Mouse (Mus musculus) testis, postnatal 14 days (tissue): ENCODE measurements around the gene Tmcc3.
"Not testable (repeated sequence)": the region's sequence is repeated elsewhere in the genome, so short reads cannot be mapped to it uniquely, and the experiment has no call there.

ENCODE experiments used
- DNase-seq: peaks from one replicate; pipeline ENCODE4 v3.0.0; 2021; ENCODE audit warnings: low spot score

The Tmcc3 gene

DNA sequence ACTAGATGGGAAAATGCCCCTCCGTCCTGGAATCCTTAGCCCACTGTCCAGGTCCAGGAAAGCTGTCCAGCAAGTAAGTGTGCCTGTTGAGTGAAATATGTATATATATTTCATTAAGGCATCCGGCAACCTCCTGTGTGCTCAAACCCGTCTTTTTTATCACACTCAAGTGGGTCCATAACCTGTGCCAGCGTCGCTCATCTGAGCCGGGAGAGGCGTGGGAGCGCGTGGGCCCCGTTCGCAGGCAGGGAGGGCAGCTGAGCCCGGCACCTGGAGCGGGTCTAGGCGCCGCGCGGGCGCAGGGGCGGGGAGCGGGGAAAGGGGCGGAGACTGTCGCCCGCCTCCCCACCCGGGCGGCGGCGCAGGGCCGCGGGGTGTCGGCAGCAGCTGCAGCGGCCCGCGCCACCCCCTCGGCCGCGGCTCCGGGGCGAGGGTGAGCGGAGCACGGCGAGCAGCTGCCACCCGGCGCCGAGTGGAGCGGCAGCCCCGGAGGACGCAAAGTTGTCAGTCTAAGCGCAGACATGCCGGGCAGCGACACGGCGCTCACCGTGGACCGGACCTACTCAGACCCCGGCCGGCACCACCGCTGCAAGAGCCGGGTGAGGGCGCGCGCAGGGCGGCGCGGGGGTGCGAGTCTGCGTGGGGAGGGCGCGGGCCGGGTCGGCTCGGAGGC lies 202.9 kb downstream of the Tmcc3 start:
- peak; percentile 57 for DNase-seq

DNA sequence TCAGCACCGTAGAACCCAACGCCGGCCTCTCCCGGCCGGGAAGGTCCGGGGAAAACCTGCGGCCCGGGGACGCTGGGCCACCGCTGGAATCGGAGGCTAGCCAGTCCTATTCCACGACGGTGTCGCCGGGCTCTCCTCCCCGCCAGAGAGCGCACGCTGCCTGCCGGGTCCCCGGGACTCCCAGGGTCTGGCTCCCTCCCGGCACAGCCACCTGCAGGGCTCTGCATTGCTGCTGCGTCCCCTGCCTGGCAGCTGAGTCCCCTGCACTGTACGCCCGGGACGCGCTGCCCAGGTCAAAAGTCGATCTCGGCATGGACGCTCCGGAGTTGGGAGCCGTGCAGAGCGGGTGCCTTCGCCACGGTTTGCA lies 203.4 kb downstream of the Tmcc3 start:
- DNase-seq: peak; percentile 47

DNA sequence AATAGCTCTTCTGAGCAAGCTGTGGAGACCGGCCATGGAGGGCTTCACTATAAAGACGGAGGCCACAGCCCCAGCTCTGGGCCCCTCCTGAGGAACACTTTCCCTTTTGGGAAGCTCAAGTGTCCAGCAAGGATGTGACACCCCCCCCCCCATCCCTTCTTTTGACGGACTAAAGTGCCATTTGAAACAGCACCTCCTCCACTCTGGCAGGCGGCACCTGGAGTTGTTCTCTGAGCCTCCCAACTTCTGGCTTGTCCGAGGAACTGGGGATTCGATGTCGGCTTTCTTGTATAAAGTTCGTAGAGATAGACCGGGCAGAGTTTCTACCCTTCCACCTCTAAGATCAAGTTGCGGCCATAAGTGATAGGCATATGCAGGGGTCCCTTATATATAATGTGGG lies 203.8 kb downstream of the Tmcc3 start:
- DNase-seq: no peak

DNA sequence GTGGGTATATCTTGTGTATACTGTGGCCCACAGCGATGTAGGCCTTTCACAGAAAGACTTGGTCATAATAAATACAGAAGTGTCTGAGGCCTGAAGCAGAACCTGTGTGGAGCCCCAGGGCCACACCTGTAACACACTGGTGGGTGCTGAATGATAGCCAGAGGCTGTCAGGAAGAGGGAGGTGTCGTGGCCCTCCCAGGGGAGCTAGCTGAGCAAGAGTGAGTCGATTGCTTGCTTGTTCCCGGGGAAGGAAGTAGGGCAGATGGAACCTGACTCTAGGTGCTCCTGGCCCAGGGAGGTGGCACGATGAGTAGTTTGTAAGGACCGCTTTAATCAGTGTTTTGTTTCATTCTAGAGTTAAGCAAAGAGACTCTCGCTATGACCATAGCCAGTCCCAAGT lies 208.1 kb downstream of the Tmcc3 start:
- no peak for DNase-seq

DNA sequence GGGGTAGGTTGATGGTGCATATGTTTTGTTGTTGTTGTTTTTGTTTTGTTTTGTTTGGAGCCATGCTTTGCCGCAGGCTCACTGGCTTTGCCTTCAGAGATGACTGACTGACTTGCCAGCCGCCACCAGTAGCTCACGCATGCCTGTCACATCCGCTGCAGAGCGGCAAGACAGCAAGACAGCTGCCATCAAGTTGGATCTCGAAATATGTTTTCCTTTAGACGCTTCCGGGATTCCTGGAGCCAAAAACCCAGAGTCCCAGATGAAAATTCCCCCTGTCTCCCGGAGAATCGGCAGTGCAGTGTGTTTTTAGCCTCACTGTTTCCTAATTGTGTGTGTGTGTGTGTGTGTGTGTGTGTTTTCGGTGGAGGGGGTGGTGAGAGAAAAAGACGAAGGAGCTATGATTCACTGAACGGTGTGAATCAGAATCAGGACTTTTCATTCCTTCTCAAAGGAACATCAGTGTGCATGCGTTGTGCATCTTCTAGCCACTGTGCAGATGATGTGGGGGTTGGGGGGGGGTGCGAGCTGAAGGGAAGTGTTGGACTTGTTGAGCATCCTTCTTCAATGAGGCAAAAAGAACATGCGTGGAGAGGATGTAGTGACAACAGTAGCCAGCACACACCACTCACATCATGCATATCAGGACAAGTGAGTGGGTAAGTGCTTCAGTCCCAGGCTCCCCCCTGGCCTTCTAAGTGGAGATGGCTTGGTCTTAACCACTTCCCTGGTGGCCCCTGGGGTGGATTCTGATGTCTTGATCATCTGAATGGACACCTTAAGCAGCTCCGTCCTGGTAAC lies 208.8 kb downstream of the Tmcc3 start:
- no peak for DNase-seq

DNA sequence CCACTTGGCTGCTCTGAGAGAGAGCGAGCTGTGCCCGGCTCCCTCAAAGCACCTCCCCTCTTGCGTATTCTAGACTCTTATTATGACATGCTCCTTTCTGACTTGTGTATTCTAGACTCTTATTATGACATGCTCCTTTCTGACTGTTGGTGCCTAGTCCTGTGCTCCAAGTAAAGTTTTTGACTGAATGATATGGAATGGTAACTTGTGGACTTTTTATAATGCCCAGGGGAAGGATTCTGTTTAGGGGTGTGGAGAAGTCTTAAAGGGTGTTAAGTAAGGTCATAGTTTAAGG lies 209.3 kb downstream of the Tmcc3 start:
- DNase-seq: no peak

DNA sequence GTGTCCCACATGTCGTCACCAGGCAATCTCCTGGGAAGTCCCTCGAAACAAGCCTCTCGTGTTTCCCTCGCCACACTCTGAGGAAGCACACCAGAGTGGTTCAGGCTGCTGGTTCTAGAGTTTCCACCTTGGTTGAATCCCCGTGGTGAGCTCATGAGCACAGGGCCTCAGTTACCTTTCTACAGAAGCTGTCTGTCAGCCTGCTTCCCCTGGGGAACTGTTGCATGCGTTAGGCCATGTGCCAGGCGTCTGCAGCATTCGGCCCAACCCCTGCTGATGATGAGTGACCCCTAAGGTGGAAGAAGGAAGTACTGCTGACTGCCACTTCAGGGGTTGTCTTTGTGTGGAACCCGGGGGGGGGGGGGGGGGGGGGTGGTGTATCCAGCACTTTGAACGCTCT lies 210.0 kb downstream of the Tmcc3 start:
- DNase-seq: no peak

DNA sequence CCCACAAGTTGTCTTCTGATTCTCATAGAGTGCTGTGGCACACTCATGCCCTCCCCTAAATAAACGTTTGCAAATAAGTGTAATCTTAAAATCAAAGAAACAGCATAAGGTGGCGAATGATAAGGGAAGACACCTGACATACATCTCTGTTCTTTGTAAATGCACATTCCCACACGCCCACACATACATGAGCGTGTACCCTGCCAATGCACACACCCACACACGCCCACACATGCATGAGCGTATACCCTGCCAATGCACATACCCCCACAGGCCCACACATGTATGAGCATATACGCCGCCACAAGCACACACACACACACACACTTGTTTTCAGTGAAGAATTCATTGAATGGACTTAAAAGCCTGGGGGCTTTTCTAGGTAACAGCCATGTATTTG lies 211.5 kb downstream of the Tmcc3 start:
- no peak for DNase-seq

DNA sequence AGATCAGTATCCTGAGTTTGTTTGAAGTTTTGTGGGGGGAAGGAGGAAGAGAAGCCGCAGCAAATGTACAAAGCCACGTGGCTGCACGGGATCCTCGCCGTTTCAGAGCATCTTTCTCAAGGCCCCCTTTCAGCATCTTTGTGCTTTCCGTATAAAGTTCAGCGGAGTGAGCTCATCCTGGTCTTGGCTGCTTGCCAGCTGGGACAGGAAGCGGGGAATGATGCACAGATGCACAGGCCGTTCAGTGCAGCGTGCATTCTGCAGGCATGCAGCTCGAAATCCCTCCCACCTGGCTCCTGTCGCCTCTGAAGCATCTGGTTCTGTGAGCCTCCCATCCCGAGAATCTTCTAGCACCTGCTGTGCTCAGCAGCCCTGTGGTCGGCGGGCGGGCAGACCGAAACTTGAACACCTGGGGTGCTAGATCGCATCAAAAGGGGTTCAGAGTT lies 212.0 kb downstream of the Tmcc3 start:
- DNase-seq: peak; percentile 20

DNA sequence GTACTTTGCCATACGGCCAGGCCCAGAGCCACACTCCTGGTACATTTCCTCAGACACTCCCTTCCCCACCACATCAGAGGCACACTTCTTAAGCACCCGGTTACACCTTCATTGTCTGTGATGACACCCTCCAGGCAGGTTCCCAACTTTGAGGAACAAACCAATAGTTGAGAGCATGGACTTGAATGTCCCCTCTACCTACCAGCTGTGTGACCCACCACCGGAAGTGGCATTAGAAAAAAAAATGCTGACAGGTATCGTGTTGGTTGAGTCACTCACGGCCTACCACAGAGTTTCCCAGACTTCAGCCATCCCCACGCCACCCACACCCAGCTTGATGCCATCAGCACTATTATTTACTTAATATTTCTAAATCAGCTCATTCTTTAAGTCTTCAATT lies 213.2 kb downstream of the Tmcc3 start:
- DNase-seq: no peak

DNA sequence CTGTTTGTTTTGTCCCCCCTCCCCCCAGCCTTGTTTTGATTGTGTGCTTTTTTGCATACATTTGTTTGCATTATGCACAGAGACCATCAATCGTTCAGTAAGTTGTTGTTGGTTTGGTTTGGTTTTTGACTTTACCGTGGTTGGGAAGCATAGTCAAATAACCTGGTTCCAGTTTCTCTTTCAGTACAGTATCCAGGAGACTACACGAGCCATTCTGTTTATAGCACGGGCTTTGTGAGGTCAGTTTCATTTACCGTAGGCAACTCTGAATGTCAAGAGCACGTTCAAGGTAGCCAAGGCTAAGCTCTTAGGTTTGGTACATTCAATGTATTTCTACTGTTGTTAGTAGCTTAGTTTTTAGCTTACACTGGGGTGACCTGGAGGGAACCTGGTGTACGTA lies 214.0 kb downstream of the Tmcc3 start:
- DNase-seq: no peak

DNA sequence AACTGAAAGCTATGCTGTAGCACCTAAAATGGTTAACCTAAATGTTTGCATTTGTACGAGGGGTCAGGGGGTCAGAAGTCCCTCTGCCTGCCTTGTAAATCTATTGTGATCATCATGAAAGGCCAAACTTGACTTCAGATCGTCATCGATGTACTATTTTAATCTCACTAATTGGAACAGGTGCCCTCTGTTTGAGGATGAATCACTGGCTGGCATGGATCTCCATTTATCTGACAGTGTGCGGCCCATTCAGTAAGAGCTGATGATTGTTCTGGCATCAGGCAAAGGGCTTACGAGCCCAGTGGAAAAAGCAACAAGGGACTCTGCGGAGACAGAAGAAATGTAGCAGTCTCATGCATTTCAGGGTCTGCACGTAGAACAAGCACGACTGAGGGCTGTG lies 215.1 kb downstream of the Tmcc3 start:
- no peak for DNase-seq

DNA sequence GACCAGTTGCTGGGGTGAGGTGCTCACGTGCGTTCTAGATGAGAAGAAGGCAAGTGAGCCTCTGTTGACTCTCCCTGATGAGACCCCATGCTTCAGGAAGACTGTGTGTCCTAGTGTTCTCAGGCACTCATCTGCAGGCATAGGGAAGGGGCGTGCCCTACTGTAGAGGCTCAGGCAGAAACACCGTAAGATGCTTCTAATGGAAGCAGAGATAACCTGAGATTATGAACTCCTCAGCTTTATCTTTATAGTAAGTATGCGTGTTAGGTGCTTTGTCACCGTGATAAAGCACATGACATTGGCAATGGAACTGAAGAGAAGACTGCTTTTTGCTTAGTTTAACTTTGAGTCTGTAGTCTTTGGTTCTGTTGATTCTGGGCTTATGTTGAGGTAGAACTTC lies 215.5 kb downstream of the Tmcc3 start:
- no peak for DNase-seq

DNA sequence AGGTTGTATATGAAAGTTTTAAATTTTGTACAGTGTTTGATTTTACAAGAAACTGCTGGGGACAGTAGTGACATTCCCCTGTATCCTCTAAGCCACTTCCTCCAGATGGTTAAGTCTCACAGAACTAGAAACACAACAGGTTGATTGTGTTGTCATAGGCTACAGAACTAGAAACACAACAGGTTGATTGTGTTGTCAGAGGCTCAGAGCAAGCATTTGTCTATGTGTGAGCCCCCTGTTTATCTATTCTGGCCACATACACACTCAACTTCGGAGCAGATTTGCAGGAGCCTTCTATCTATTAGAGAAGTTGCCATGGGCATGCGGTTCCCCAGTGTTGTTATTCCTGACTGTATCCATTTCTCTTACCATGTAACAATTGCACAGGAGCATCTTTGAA lies 218.3 kb downstream of the Tmcc3 start:
- peak; percentile 52 for DNase-seq

DNA sequence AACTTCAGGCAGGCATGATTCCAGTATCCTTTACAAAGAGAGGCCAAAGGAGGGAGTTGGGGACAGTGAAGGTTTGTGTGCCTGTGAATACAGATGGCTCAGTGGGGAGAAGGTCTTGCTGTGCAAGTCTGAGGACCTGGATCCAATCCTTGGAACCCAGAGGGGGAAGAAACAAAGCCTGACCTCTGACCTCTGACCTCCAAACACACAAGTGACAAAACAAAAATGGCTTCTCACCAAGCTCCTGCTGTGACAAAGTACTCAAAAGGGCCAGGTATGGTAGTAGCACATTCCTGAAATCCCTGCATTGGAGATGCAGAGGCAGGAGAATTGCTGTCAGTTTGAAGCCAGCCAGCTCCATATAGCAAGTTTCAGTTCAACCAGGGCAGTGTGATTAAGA lies 219.7 kb downstream of the Tmcc3 start:
- no peak for DNase-seq

DNA sequence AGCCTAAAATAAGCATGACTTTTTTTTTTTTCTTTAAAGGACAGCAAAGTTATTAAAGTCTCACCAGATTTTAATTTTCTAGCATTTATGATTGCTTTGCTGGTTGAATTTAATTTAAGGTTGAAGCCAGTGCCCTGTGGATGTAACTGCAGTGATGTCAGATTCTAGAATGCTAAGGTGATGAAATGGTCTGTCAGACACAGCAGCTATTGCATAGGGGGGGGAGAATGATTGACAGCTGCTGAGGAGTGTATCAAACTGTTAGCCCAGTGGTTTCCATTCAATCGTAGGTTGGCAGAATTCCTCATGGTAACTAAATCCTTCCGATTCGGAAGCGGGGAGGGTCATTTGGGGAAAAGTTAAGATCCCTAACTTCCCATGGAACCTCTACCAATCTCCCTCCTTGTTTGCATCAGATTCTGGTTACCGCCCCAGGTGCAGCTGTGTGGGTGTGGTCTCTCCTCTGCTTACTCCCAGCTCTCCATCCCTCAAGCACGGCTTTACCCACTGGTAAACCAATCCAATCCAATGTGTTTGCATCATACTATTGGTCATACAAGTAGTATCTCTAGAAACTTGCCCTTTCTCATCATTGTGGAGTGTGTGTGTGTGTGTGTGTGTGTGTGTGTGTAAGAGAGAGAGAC lies 221.5 kb downstream of the Tmcc3 start:
- no peak for DNase-seq

DNA sequence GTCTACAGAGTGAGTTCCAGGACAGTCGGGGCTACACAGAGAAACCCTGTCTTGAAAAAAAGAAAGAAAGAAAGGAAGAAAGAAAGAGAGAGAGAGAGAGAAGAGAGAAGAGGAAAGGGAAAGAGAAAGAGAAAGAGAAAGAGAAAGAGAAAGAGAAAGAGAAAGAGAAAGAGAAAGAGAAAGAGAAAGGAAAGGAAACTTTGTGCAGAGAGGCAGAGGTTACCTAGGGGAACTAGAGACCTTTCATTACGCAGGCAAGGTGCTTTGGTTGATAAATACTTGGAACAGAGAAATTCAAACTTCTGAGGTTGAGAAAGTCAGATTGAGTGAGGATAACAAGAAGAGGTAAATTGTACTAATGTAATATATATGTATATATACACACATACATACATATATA lies 226.9 kb downstream of the Tmcc3 start:
- not testable (repeated sequence) for DNase-seq

DNA sequence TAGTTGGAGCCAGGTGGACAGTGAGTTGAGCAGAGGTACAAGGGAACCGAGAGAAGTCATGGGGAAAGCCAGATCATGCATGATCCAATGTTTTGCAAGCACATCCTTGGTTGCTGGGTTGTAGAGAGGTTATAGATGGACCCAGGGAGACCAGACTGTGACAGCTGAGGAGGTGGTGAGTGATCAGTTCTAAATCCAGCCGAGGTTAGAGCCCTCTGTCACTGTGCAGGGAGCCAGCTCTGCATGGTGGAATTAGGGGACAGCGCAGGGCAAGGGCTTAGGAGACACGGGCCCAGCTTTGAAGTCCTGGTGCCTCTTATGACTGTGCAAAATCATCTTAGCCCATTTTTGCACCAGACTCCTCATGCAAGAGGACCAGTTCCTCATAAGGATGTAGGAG lies 228.5 kb downstream of the Tmcc3 start:
- DNase-seq: no peak

DNA sequence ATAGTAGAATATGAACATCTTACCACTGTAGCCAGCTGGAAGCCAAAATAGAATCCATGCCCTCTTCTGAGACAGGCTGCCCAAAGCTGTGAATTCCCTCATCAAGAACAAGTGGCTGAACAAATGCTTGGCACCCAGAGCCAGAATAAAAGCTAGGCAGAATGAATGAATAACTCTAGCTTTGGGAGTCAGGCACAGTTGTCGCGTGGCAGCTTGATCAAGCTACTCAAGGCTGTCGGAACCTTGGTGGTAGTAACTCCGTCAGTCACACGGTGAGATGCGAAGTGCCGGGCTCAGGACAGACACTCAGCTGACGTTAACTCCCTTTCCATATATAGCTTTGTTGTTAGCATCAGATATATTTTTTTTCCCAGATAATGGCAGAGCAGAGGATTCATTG lies 232.2 kb downstream of the Tmcc3 start:
- no peak for DNase-seq

DNA sequence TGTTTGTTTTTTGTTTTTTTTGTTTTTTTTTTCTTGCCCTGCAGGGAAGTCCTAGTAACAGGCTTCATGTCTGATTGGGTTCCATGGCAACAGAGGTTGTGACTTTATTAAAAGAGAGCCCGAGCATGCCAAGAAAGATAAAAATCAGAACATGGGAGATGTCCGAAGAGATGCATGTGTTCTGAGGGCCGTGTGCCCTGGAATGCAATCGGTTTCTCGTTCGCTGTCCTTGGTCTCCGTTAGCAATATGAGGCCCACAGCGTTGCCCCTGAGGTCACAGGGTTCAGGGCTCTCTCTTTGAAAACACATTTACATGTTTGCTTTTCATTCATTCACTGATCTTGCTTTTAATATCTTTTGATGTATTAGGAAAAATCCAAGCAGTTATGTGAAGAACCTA lies 233.1 kb downstream of the Tmcc3 start:
- no peak for DNase-seq

DNA sequence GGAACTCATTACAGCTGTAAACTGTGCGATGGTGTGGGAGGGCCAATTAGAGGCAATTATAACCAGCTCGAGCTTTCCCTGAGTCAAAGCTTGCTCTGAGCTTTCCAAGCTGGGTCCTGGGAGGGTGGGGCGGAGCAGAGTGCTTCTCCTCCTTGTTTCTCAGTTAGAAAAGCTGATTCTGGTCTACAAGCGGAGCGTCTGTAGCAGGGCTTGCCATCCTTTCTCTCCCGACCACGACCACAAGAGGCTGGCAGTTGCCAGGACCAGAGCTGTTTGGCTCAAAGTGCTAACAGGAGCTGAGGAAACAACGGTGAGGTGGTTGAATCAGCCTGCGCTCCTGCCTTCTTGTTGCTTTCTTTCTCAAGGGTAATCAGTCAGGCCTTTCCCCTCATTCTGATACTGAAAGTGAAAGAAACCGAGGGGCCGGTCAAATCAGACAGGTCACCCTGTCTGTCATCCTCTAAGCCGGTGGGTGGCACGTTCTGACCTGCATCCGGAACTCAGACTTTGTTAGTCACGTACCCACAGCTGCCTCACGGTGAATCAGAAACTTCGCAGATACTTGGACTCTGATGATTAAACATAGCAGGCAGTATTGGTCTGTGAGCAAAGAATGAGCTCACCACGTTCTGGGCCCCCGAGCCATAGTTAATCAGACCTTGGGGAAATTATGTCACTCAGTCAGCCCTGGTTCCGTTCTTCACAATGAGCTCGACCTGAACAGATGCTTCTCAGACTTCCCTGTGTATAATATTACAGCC lies 233.7 kb downstream of the Tmcc3 start:
- DNase-seq: no peak

DNA sequence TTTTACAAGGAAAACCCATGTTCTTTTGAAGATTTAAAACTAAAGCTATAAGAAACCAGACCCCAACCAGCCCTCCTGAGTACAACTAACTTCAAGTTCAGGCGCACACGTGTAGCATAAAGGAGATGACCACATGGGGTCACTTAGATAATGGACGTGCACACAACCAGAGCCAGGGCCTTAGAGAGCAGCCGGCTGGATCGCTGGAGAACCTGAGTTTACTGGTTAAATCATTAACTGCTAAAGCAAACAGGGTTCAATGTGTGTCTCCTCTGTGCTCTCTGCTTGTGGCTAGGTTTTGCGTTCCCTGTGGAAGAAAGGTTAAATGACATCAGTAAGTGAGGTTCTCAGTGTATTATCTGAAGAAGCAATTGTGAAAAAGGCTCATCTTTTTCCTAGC lies 234.9 kb downstream of the Tmcc3 start:
- DNase-seq: no peak
